Mouse (Mus musculus): Measurements from ENCODE around the gene Maco1.

DNA sequence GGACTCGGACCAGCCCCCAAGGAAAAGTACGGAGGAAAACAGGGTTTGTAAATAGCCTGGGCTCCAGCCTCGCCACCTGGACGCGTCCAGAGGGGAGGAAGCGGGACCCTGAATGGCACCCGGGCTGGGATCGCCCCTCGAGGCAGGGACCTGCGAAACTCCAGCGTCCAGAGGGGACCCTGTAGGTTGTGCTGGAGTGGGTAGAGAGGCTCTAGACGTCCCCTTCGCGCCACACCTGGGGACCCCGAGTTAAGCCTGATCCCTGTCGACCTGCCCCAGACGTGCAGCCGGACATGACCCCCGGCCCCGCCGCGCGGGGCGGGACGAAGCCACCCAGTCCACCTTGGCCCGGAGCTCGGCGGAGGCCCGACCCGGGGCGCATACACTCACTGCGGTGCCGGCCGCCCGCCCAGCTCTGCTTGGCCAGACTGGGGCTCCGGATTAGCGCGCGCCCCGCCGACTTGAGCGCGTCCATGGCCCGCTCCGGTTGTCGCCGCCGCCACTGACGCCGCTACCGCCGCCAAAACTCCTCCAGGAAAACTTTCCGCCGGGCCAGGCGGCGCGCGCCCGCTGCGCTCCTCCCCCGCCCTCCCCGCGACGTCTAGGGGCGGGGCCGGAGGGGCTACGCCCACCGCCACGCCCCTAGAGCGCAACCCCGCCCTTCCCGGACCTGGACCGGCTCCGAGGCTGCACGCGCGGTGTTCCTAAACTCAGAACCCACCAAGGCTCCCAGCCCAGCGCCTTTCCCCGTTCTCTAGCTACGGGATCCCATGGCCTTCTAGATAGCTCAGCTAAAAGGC, 85.5 kb downstream of the Maco1 start, which contains the start of gene Ldlrap1:
- TF ChIP-seq MAFK (IDR thresholded peaks at IDR 0.05; ENCODE audit: insufficient read depth, low read depth, low read length), result no peak
- TF ChIP-seq HCFC1 (IDR thresholded peaks at IDR 0.05; ENCODE audit: borderline replicate concordance, insufficient read depth, low read length), result no peak
- TF ChIP-seq ZC3H11A (IDR thresholded peaks at IDR 0.05; ENCODE audit: borderline replicate concordance, low read depth, low read length), result no peak
- no peak for TF ChIP-seq CHD2 (IDR thresholded peaks at IDR 0.05; ENCODE audit: low read depth, low read length)
